Mouse (Mus musculus): ENCODE data around the gene Krtap5-4. TPM values are rescaled to one million over a fixed set of nuclear protein-coding genes. Genes with fewer than 3 reads are reported as not detected.

Gene Krtap5-4
- not detected in 2 replicates for polyA plus RNA-seq (2015; fragmentation: Nextera tagmentation; extraction: Ambion mirVana)

DNA sequence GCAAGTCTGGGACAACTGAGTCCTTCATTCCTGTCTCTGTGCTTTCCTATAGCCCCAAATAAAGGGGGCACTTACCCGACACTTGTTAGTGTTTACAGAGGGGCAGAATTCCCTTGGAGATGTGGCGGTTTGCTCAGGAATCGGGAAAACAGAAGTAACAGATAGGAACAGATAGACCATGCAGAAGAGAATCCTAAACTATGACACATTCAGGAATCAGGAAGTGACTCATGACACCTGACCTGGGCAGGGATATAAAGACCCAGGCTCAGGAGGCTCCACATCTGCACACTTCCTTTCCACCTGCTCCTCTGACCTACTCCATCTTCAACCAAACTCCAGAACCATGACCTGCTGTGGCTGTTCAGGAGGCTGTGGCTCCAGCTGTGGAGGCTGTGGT, at the start of gene Krtap5-4:
Gene Krtap5-4 (plus strand): TSS at position 301 of the 400 bp plus-strand sequence.

DNA sequence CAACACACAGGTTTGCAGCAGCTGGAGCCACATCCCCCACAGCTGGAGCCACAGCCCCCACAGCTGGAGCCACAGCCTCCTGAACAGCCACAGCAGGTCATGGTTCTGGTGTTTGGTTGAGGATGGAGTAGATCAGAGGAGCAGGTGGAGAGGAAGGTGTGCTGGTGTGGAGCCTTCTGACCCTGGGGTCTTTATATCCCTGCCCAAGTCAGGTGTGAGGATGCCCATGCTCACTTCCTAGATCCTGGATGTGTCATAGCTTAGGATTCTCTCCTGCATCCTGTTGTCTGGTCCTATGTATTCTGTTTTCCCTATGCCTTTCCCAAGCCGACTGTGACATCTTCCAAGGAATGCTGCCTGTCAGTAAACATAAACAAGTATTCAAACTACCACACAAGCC, 45.1 kb upstream of the Krtap5-4 start, which contains the start of gene Gm2431:
Gene Gm2431 (minus strand): TSS at position 101 of the 400 bp plus-strand sequence.

DNA sequence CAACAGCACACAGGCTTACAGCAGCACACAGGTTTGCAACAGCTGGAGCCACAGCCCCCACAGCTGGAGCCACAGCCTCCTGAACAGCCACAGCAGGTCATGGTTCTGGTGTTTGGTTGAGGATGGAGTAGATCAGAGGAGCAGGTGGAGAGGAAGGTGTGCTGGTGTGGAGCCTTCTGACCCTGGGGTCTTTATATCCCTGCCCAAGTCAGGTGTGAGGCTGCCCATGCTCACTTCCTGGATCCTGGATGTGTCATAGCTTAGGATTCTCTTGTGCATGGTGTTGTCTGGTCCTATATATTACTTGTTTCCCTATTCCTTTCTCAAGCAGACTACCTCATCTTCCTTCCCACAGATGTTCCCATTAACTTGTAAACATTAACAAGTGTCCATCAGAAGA, 29.1 kb upstream of the Krtap5-4 start, which contains the start of gene Gm4559:
Gene Gm4559 (minus strand): TSS at position 101 of the 400 bp plus-strand sequence.

DNA sequence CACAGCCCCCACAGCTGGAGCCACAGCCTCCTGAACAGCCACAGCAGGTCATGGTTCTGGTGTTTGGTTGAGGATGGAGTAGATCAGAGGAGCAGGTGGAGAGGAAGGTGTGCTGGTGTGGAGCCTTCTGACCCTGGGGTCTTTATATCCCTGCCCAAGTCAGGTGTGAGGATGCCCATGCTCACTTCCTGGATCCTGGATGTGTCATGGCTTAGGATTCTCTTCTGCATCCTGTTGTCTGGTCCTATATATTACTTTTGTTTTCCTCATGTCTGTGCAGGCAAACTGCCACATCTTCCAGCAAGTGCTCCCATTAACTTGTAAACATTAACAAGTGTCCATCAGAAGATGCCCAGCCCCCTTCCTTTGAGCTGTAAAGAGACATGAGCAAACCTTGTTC, 6.3 kb upstream of the Krtap5-4 start, which contains the start of gene Krtap5-1:
Gene Krtap5-1 (minus strand): TSS at position 101 of the 400 bp plus-strand sequence.

Other genes with a start within 250 kb of the Krtap5-4 start
- gene Mob2, start 242.5 kb upstream of the Krtap5-4 start, polyA plus RNA-seq (2015; fragmentation: Nextera tagmentation; extraction: Ambion mirVana): 57.5 and 64.2 TPM in 2 replicates
- gene Dusp8, start 207.7 kb upstream of the Krtap5-4 start, polyA plus RNA-seq (2015; fragmentation: Nextera tagmentation; extraction: Ambion mirVana): 3.4 and 6.9 TPM in 2 replicates
- gene Gm45618, start 182.8 kb upstream of the Krtap5-4 start, polyA plus RNA-seq (2015; fragmentation: Nextera tagmentation; extraction: Ambion mirVana): not detected in 2 replicates
- gene Gm39115, start 167.5 kb upstream of the Krtap5-4 start, polyA plus RNA-seq (2015; fragmentation: Nextera tagmentation; extraction: Ambion mirVana): not detected in 2 replicates
- gene Gm45337, start 158.9 kb upstream of the Krtap5-4 start, polyA plus RNA-seq (2015; fragmentation: Nextera tagmentation; extraction: Ambion mirVana): not detected in 2 replicates
- gene Gm29735, start 146.4 kb upstream of the Krtap5-4 start, polyA plus RNA-seq (2015; fragmentation: Nextera tagmentation; extraction: Ambion mirVana): not detected in 2 replicates
- gene Gm4553, start 137.8 kb upstream of the Krtap5-4 start, polyA plus RNA-seq (2015; fragmentation: Nextera tagmentation; extraction: Ambion mirVana): not detected in 2 replicates
- gene Krtap5-2, start 127.5 kb upstream of the Krtap5-4 start, polyA plus RNA-seq (2015; fragmentation: Nextera tagmentation; extraction: Ambion mirVana): not detected in 2 replicates
- gene Gm10153, start 113.2 kb upstream of the Krtap5-4 start, polyA plus RNA-seq (2015; fragmentation: Nextera tagmentation; extraction: Ambion mirVana): not detected in 2 replicates
- not detected in 2 replicates for gene Krtap5-3, start 102.2 kb upstream of the Krtap5-4 start, polyA plus RNA-seq (2015; fragmentation: Nextera tagmentation; extraction: Ambion mirVana)
- not detected in 2 replicates for gene Gm7579, start 91.7 kb upstream of the Krtap5-4 start, polyA plus RNA-seq (2015; fragmentation: Nextera tagmentation; extraction: Ambion mirVana)
- not detected in 2 replicates for gene Krtap5-5, start 73.6 kb upstream of the Krtap5-4 start, polyA plus RNA-seq (2015; fragmentation: Nextera tagmentation; extraction: Ambion mirVana)
- gene Gm40460, start 62.5 kb upstream of the Krtap5-4 start, polyA plus RNA-seq (2015; fragmentation: Nextera tagmentation; extraction: Ambion mirVana): not detected in 2 replicates
- gene Gm2431, start 45.2 kb upstream of the Krtap5-4 start, polyA plus RNA-seq (2015; fragmentation: Nextera tagmentation; extraction: Ambion mirVana): not detected in 2 replicates
- gene Gm4559, start 29.2 kb upstream of the Krtap5-4 start, polyA plus RNA-seq (2015; fragmentation: Nextera tagmentation; extraction: Ambion mirVana): not detected in 2 replicates
- not detected in 2 replicates for gene Krtap5-1, start 6.4 kb upstream of the Krtap5-4 start, polyA plus RNA-seq (2015; fragmentation: Nextera tagmentation; extraction: Ambion mirVana)
- gene Ifitm10, start 70.2 kb downstream of the Krtap5-4 start, polyA plus RNA-seq (2015; fragmentation: Nextera tagmentation; extraction: Ambion mirVana): 41.4 and 42.9 TPM in 2 replicates
- not detected in 2 replicates for gene Gm49369, start 79.1 kb downstream of the Krtap5-4 start, polyA plus RNA-seq (2015; fragmentation: Nextera tagmentation; extraction: Ambion mirVana)
- 581 and 830 TPM in 2 replicates for gene Ctsd, start 84.5 kb downstream of the Krtap5-4 start, polyA plus RNA-seq (2015; fragmentation: Nextera tagmentation; extraction: Ambion mirVana)
- gene Syt8, start 131.3 kb downstream of the Krtap5-4 start, polyA plus RNA-seq (2015; fragmentation: Nextera tagmentation; extraction: Ambion mirVana): 102 and 108 TPM in 2 replicates
- gene Tnni2, start 138.3 kb downstream of the Krtap5-4 start, polyA plus RNA-seq (2015; fragmentation: Nextera tagmentation; extraction: Ambion mirVana): 12.2 and 17.3 TPM in 2 replicates
- gene Lsp1, start 157.3 kb downstream of the Krtap5-4 start, polyA plus RNA-seq (2015; fragmentation: Nextera tagmentation; extraction: Ambion mirVana): 337 and 345 TPM in 2 replicates
- gene Tnnt3, start 195.3 kb downstream of the Krtap5-4 start, polyA plus RNA-seq (2015; fragmentation: Nextera tagmentation; extraction: Ambion mirVana): 494 and 760 TPM in 2 replicates
- gene Mrpl23, start 229.1 kb downstream of the Krtap5-4 start, polyA plus RNA-seq (2015; fragmentation: Nextera tagmentation; extraction: Ambion mirVana): 14.2 and 18.0 TPM in 2 replicates

All from urinary bladder, postnatal 0 days (tissue).